Mouse (Mus musculus) liver, embryonic 14.5 days (tissue): ENCODE results near the gene Pdx1. TPM values are rescaled to one million over a fixed set of nuclear protein-coding genes. Genes with fewer than 3 reads are reported as not detected.

Experiments
- ATAC-seq: fragments of 200-750 bp; cut with Nextera tagmentation; 2 replicates; pipeline ENCODE4 v1.8.0; 2017; ENCODE audit warnings: moderate number of reproducible peaks, mild to moderate bottlenecking, moderate library complexity; ENCODE audit not compliant: insufficient read depth
- DNase-seq, 3 experiments: peaks; one replicate each; pipeline ENCODE4 v3.0.0-alpha.2; 2012 to 2013; ENCODE audit warnings: low read depth in 3 of 3, low spot score in 3 of 3
- H3K27ac ChIP-seq: fragments of 300-500 bp; sonication (generic); 2 replicates; pipeline ENCODE4 v1.5.1; 2014; ENCODE audit warnings: moderate library complexity, mild to moderate bottlenecking, control low read depth, inconsistent platforms
- H3K27me3 ChIP-seq: fragments of 300-500 bp; sonication (generic); 2 replicates; pipeline ENCODE4 v1.6.1; 2014; ENCODE audit warnings: mild to moderate bottlenecking, low read length, moderate library complexity; ENCODE audit not compliant: control insufficient read depth, insufficient read depth
- H3K36me3 ChIP-seq: fragments of 300-500 bp; sonication (generic); replicated peaks from 2 replicates; pipeline ENCODE4 v1.6.1; 2014; ENCODE audit warnings: low read depth; ENCODE audit not compliant: control insufficient read depth, insufficient read depth
- H3K4me1 ChIP-seq, 2 experiments: fragments of 200-500 bp in 1 of 2; fragments of 300-500 bp in 1 of 2; sonication (generic) in 1 of 2; replicated peaks; 2 replicates each; pipeline ENCODE4 v1.6.1; 2012 to 2014; ENCODE audit warnings: antibody characterized with exemption in 1 of 2, inconsistent platforms in 1 of 2, low read length in 1 of 2; ENCODE audit not compliant: control insufficient read depth in 2 of 2, insufficient read depth in 2 of 2
- H3K4me2 ChIP-seq: fragments of 300-500 bp; sonication (generic); 2 replicates; pipeline ENCODE4 v1.6.1; 2014; ENCODE audit warnings: low read depth, mild to moderate bottlenecking, control low read depth, moderate library complexity
- H3K4me3 ChIP-seq, 2 experiments: fragments of 200-500 bp in 1 of 2; fragments of 300-500 bp in 1 of 2; sonication (generic) in 1 of 2; 2 replicates each; pipeline ENCODE4 v1.5.1; 2012 to 2014; ENCODE audit warnings: low read depth in 2 of 2, low read length in 2 of 2, mild to moderate bottlenecking in 2 of 2, control low read depth in 1 of 2, inconsistent platforms in 1 of 2, moderate library complexity in 1 of 2; ENCODE audit not compliant: insufficient read depth in 1 of 2
- H3K9ac ChIP-seq: fragments of 300-500 bp; sonication (generic); replicated peaks from 2 replicates; pipeline ENCODE4 v1.6.1; 2014; ENCODE audit warnings: mild to moderate bottlenecking, control low read depth, moderate library complexity
- H3K9me3 ChIP-seq: fragments of 300-500 bp; sonication (generic); 2 replicates; pipeline ENCODE4 v1.6.1; 2016; ENCODE audit warnings: low read length, mixed read lengths; ENCODE audit not compliant: control insufficient read depth
- CTCF ChIP-seq: IDR thresholded peaks from 2 replicates; pipeline ENCODE4 v1.5.1; 2016; ENCODE audit warnings: antibody characterized with exemption, low read depth, control low read depth
- EP300 ChIP-seq: IDR thresholded peaks from 2 replicates; pipeline ENCODE4 v1.6.1; 2016; ENCODE audit warnings: antibody characterized with exemption, low read depth
- WGBS: fragments of 180-500 bp; shearing (Covaris S2); extraction: QIAGEN DNeasy Blood & Tissue Kit; methylation state at CpG from one replicate; pipeline ENCODE4 v1.1.7; 2014; ENCODE audit not compliant: insufficient replicate concordance; 5-methylcytosine and 5-hydroxymethylcytosine counted together
- polyA plus RNA-seq, 2 experiments: library from polyadenylated mRNA; depleted of rRNA in 1 of 2; stranded (reverse) in 1 of 2; unstranded in 1 of 2; fragments of >200 nt; fragmentation: Nextera tagmentation in 1 of 2; extraction: Ambion mirVana in 1 of 2; gene quantifications; 2 replicates each; pipeline versions ENCODE4 v1.2.1 to v1.2.3; 2012 to 2014

Gene Pdx1
- polyA plus RNA-seq, 2 experiments = 0.03 TPM; not detected in 1

DNA sequence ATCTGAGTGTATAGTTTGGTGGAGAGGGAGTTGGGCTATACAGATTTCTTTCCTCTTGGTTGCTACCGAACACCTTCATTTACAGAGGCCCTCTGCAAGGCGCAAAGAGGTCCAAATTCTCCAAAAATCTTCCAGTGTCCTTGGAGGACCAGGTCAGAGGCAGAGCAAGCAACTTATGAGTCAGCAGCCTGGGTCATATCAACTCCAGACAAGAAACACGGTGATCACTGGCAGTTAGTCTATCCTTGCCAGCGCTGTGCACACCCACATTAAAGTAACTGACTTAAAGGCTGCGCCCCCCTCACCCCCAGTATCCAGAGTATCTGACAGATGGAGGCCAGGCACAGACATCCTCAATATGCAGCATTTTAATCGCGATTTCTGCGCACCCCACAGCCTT, 1.0 kb upstream of the Pdx1 start:
- H3K9ac ChIP-seq = no peak overlapping the region
- H3K9me3 ChIP-seq = no peaks in the 10 kb centered on the region
- H3K4me2 ChIP-seq = no peak overlapping the region
- H3K27ac ChIP-seq = no peak overlapping the region
- no peak for DNase-seq
- WGBS = 4% methylated on average over 8 of the region's 8 CpGs
- peaks cover 65% of the 10 kb centered on the region for H3K27me3 ChIP-seq
- no peaks in the 10 kb centered on the region for H3K4me1 ChIP-seq
- TF ChIP-seq CTCF (no peak), EP300 (no peak)
- H3K36me3 ChIP-seq = no peaks in the 10 kb centered on the region
- H3K4me3 ChIP-seq = no peak overlapping the region
- no peak for ATAC-seq

DNA sequence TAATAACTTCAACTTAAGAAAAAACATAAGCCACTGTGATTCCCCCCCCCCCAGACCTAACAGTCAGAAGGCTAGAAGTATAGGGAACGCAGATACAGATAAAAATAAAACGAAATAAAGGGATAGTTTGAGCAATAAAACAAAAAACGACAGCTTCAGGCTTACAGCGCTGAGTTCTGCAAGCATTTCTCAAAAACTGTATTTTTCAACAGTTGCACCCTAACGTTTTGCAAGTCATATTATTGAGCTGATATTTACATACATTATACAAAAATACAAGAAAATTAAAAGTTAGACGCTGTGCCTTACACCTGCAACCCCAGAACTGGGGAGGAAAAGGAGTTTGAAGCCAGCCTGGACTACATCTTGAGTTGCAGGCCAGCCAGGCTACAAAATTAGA, 388 bp upstream of the Pdx1 start:
- WGBS = 4% methylated on average over 6 of the region's 6 CpGs
- Histone ChIP-seq H3K4me2 (no peak overlapping the region), H3K36me3 (no peaks in the 10 kb centered on the region), H3K9ac (no peak overlapping the region), H3K4me3 (no peak overlapping the region), H3K4me1 (no peaks in the 10 kb centered on the region), H3K27me3 (peaks cover 70% of the 10 kb centered on the region), H3K9me3 (no peaks in the 10 kb centered on the region), H3K27ac (no peak overlapping the region)
- no peak for TF ChIP-seq EP300
- ATAC-seq (no peak), DNase-seq (no peak)

DNA sequence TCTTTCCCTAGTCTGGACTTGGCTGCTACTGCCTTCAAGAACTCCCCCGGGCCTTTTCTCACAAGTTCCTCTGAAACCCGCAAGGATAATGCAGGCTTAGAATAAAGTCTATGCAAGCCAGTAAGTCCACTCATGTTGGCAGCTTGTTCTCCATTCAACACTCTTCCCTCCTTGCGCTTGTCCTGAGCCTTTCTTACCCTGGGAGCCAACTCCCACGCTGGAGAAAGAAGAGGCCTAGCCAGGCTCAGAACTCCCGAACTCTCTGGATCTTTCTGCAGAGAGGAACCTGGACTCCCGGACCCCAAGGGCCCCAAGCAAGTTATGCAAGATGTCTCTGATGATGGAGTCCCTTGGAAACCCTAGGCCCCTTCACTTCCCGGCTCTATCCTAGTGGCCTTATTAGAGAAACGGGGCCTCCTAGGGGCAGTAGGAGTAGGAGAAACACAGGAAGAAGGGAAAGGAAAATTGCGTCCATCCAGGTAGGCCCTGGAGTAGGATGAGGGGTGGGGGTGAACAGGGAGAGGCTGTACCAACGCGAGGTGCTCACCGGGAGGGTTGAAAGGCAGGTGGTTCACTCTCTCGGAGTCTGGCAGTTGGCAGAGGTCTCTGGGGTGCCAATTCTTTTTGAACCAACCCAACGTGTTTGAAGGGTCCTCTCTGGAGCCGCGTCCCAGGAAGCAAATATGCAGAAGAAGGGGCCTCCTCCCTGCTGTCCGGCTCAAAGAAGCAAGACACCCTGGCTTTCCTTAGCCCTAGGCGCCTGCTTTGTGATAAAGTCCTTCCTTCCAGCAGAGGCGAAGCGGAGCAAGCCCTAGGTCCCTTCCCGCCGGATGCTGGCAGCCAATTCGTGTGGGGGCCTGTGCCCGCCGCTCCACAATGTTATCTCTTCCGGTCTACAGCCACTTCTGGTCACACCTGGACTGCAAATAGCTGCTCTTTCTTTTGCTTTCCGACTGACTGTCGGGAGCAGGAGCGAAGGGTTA, 1.2 kb downstream of the Pdx1 start:
- Histone ChIP-seq H3K27ac (no peak overlapping the region), H3K4me3 (no peak overlapping the region), H3K36me3 (no peaks in the 10 kb centered on the region), H3K4me1 (no peaks in the 10 kb centered on the region), H3K4me2 (no peak overlapping the region), H3K27me3 (peaks cover 83% of the 10 kb centered on the region), H3K9me3 (no peaks in the 10 kb centered on the region), H3K9ac (no peak overlapping the region)
- no peak for ATAC-seq
- WGBS = 4% methylated on average over 29 of the region's 29 CpGs
- no peak for TF ChIP-seq EP300
- TF ChIP-seq CTCF = no peak
- no peak for DNase-seq

DNA sequence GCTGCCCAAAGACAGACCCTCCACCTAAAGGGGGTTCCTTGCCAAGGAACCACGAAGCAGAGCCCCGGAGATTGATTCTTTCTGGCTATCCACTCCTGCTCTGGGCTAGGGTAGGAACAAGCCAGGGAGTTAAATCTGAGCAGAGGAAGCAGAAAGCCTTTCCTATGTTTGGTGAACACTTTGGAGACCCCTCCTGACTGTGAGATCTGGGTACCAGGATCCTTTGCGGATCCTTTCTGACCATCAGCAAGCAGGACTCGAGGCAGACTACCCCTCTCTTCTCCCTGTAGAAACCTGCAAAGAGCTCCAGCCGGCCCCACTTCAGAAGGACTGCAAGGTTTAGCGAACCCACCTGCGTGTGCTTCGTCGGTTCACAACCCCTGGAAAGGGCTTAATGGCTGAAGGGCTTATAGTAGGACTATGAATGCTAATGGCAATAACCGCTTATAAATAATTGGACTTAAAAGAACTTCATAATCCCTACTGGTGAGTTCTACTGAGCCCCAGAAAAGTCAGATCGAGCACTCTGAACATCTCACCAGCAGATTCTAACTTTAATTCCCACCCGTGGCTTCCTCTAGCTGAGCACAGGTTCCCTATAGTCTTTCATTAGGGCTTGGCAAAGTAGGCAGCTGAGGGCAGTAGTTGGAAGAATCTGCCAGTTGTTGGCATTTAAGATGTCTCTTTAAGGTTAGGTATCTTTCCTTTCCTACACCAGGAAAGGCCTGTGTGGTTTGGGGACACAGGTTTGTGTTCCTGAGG, 2.5 kb downstream of the Pdx1 start:
- TF ChIP-seq CTCF (no peak), EP300 (no peak)
- Histone ChIP-seq H3K4me3 (no peak overlapping the region), H3K36me3 (no peaks in the 10 kb centered on the region), H3K9ac (no peak overlapping the region), H3K9me3 (no peaks in the 10 kb centered on the region), H3K4me1 (no peaks in the 10 kb centered on the region), H3K4me2 (no peak overlapping the region), H3K27ac (no peak overlapping the region), H3K27me3 (peaks cover 95% of the 10 kb centered on the region)
- 9% methylated on average over 12 of the region's 12 CpGs for WGBS
- DNase-seq = no peak
- ATAC-seq = no peak

DNA sequence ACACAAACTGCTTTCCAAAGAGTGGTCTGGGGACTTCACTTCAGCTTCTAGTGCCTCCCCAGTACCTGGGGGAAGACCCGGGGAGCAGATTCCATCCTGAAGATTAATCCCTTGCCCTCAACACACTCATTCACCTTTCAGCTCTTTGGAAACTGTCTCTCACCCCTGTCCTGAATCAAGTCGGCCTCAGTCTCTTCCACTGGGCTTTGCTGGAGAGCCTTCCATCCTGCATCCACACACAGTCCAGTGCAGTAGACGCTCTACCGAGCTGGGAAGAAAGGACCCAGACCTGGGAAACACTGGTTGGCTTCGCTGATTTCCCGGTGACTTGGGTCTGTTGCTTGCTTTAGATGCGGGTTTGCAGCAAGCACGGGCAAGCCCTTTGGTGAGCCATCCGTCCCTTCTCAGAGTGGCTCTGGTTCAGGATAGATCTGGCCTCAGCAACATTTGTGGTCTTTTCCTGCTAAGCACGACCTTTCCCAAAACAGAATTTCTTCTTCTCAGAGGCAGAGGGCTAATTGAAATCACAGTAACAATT, 3.1 kb downstream of the Pdx1 start:
- TF ChIP-seq CTCF (no peak), EP300 (no peak)

More for the DNA sequence above, 3.1 kb downstream of the Pdx1 start:
- Histone ChIP-seq H3K9me3 (no peaks in the 10 kb centered on the region), H3K4me1 (no peaks in the 10 kb centered on the region), H3K9ac (no peak overlapping the region), H3K4me2 (no peak overlapping the region), H3K27ac (no peak overlapping the region), H3K36me3 (no peaks in the 10 kb centered on the region), H3K4me3 (no peak overlapping the region), H3K27me3 (peaks cover 99% of the 10 kb centered on the region)
- DNase-seq (no peak), ATAC-seq (no peak)
- 5% methylated on average over 10 of the region's 10 CpGs for WGBS
